Mouse (Mus musculus) hindbrain, embryonic 11.5 days (tissue): ENCODE measurements around the gene Cuta. TPM values are rescaled to one million over a fixed set of nuclear protein-coding genes. Genes with fewer than 3 reads are reported as not detected.

Experiments used
- ATAC-seq: fragments of 200-750 bp; cut with Nextera tagmentation; 2 replicates; pipeline ENCODE4 v1.8.0; 2017; ENCODE audit warnings: mild to moderate bottlenecking, moderate TSS enrichment, moderate library complexity; ENCODE audit not compliant: low FRiP score
- DNase-seq: peaks from one replicate; pipeline ENCODE4 v3.0.0-alpha.2; 2015; ENCODE audit warnings: low spot score
- H3K27ac ChIP-seq: fragments of 300-500 bp; sonication (generic); 2 replicates; pipeline ENCODE4 v1.5.1; 2014; ENCODE audit warnings: mild to moderate bottlenecking, low read depth, low read length
- H3K27me3 ChIP-seq: fragments of 300-500 bp; sonication (generic); 2 replicates; pipeline ENCODE4 v1.6.1; 2014; ENCODE audit warnings: mild to moderate bottlenecking, low read length, moderate library complexity, mixed read lengths; ENCODE audit not compliant: control insufficient read depth, insufficient read depth
- H3K36me3 ChIP-seq: fragments of 300-500 bp; sonication (generic); 2 replicates; pipeline ENCODE4 v1.6.1; 2014; ENCODE audit warnings: mild to moderate bottlenecking, low read length, moderate library complexity, mixed read lengths; ENCODE audit not compliant: control insufficient read depth, insufficient read depth
- H3K4me1 ChIP-seq: fragments of 300-500 bp; sonication (generic); replicated peaks from 2 replicates; pipeline ENCODE4 v1.6.1; 2014; ENCODE audit warnings: low read length, mixed read lengths; ENCODE audit not compliant: control insufficient read depth, insufficient read depth
- H3K4me2 ChIP-seq: fragments of 300-500 bp; sonication (generic); replicated peaks from 2 replicates; pipeline ENCODE4 v1.6.1; 2014; ENCODE audit warnings: mild to moderate bottlenecking, low read depth, low read length
- H3K4me3 ChIP-seq: fragments of 300-500 bp; sonication (generic); 2 replicates; pipeline ENCODE4 v1.5.1; 2014; ENCODE audit warnings: low read depth, low read length
- H3K9ac ChIP-seq: fragments of 300-500 bp; sonication (generic); 2 replicates; pipeline ENCODE4 v1.6.1; 2014; ENCODE audit warnings: low read depth, low read length
- H3K9me3 ChIP-seq: fragments of 300-500 bp; sonication (generic); 2 replicates; pipeline ENCODE4 v1.6.1; 2016; ENCODE audit warnings: low read length; ENCODE audit not compliant: control insufficient read depth
- WGBS: fragments of 180-500 bp; shearing (Covaris S2); extraction: QIAGEN DNeasy Blood & Tissue Kit; methylation state at CpG from one replicate; pipeline ENCODE4 v1.1.7; 2014; 5-methylcytosine and 5-hydroxymethylcytosine counted together
- polyA plus RNA-seq: library from polyadenylated mRNA; unstranded; fragments of >200 nt; fragmentation: Nextera tagmentation; extraction: Ambion mirVana; gene quantifications from 2 replicates; pipeline ENCODE4 v1.2.1, GENCODE M21; 2014

Gene Cuta
- polyA plus RNA-seq, 1 experiment from 2014 or later: 135 TPM

- H3K4me2 ChIP-seq: no peak overlapping the region
- H3K4me1 ChIP-seq: peaks cover 2% of the 10 kb centered on the region; the same call in 1 of the 2 replicates
- H3K4me3 ChIP-seq: no peak overlapping the region
- H3K9ac ChIP-seq: no peak overlapping the region
- H3K27ac ChIP-seq: no peak overlapping the region
- no peaks in the 10 kb centered on the region for H3K36me3 ChIP-seq
- DNase-seq (peak; percentile 82), ATAC-seq (no peak)
- WGBS: 14% methylated on average over 10 of the region's 10 CpGs
- no peaks in the 10 kb centered on the region for H3K27me3 ChIP-seq
- H3K9me3 ChIP-seq: no peaks in the 10 kb centered on the region
Observed at GRCm38 (mm10) chr17:26895578-26895977, 43.8 kb downstream of the Cuta start.

- H3K4me3 ChIP-seq: no peak overlapping the region
- H3K9me3 ChIP-seq: no peaks in the 10 kb centered on the region
- H3K4me2 ChIP-seq: no peak overlapping the region
- ATAC-seq (no peak), DNase-seq (no peak)
- no peak overlapping the region for H3K27ac ChIP-seq
- WGBS: 81% methylated on average over 6 of the region's 6 CpGs
- H3K27me3 ChIP-seq: no peaks in the 10 kb centered on the region
- no peaks in the 10 kb centered on the region for H3K36me3 ChIP-seq
- H3K9ac ChIP-seq: no peak overlapping the region
- H3K4me1 ChIP-seq: peaks cover 2% of the 10 kb centered on the region; the same call in 1 of the 2 replicates
Observed at GRCm38 (mm10) chr17:26894342-26894741, 45.0 kb downstream of the Cuta start.

- no peak overlapping the region for H3K4me2 ChIP-seq
Observed at GRCm38 (mm10) chr17:26893492-26893891, 45.9 kb downstream of the Cuta start.

GRCm38 (mm10) chr17:26892635-26893375 lies 46.6 kb downstream of the Cuta start:
- H3K36me3 ChIP-seq: no peaks in the 10 kb centered on the region
- DNase-seq (peak; percentile 31), ATAC-seq (no peak)
- H3K9me3 ChIP-seq: no peaks in the 10 kb centered on the region
- 50% methylated on average over 16 of the region's 16 CpGs for WGBS
- no peak overlapping the region for H3K4me2 ChIP-seq
- H3K9ac ChIP-seq: no peak overlapping the region
- H3K4me3 ChIP-seq: no peak overlapping the region
- peaks cover 2% of the 10 kb centered on the region; the same call in 1 of the 2 replicates for H3K4me1 ChIP-seq
- no peak overlapping the region for H3K27ac ChIP-seq
- H3K27me3 ChIP-seq: no peaks in the 10 kb centered on the region

More at GRCm38 (mm10) chr17:26893492-26893891, 45.9 kb downstream of the Cuta start:
- no peak for DNase-seq
- H3K36me3 ChIP-seq: no peaks in the 10 kb centered on the region
- no peaks in the 10 kb centered on the region for H3K27me3 ChIP-seq
- no peaks in the 10 kb centered on the region for H3K9me3 ChIP-seq
- H3K27ac ChIP-seq: no peak overlapping the region
- no peak for ATAC-seq
- H3K4me3 ChIP-seq: no peak overlapping the region
- no peak overlapping the region for H3K9ac ChIP-seq
- peaks cover 2% of the 10 kb centered on the region; the same call in 1 of the 2 replicates for H3K4me1 ChIP-seq
- 53% methylated on average over 6 of the region's 6 CpGs for WGBS

- WGBS: 33% methylated on average over 3 of the region's 3 CpGs
- Histone ChIP-seq H3K4me1 (no peaks in the 10 kb centered on the region; the same call in 1 of the 2 replicates), H3K9me3 (no peaks in the 10 kb centered on the region), H3K36me3 (no peaks in the 10 kb centered on the region), H3K27ac (no peak overlapping the region), H3K9ac (no peak overlapping the region), H3K27me3 (0 out of 2 replicates have a peak, but pooled peaks cover 2% of the 10 kb centered on the region), H3K4me3 (no peak overlapping the region), H3K4me2 (no peak overlapping the region)
- no peak for ATAC-seq
- DNase-seq: no peak
Observed at GRCm38 (mm10) chr17:26887926-26888325, 51.4 kb downstream of the Cuta start.

- Histone ChIP-seq H3K9ac (no peak overlapping the region), H3K4me1 (no peaks in the 10 kb centered on the region), H3K27ac (no peak overlapping the region), H3K27me3 (0 out of 2 replicates have a peak, but pooled peaks cover 2% of the 10 kb centered on the region), H3K9me3 (no peaks in the 10 kb centered on the region), H3K36me3 (no peaks in the 10 kb centered on the region), H3K4me2 (peak overlapping the region; percentile 26), H3K4me3 (peak overlapping the region; percentile 16; the same call in 1 of the 2 replicates)
- ATAC-seq (peak; percentile 68), DNase-seq (peak; percentile 89)
- WGBS: 12% methylated on average over 30 of the region's 30 CpGs
Observed at GRCm38 (mm10) chr17:26886047-26886749, 53.2 kb downstream of the Cuta start.

- Histone ChIP-seq H3K4me2 (peak overlapping the region; percentile 44), H3K36me3 (no peaks in the 10 kb centered on the region), H3K27ac (no peak overlapping the region), H3K4me1 (no peaks in the 10 kb centered on the region), H3K27me3 (0 out of 2 replicates have a peak, but pooled peaks cover 2% of the 10 kb centered on the region), H3K9ac (no peak overlapping the region), H3K4me3 (peak overlapping the region; percentile 3; the same call in 1 of the 2 replicates), H3K9me3 (no peaks in the 10 kb centered on the region)
- 24% methylated on average over 25 of the region's 25 CpGs for WGBS
- DNase-seq: peak; percentile 80
- no peak for ATAC-seq
Observed at GRCm38 (mm10) chr17:26884995-26885926, 54.1 kb downstream of the Cuta start.
